8 mouse cellular contexts compared by ENCODE assay signal in the genomic region with DNA sequence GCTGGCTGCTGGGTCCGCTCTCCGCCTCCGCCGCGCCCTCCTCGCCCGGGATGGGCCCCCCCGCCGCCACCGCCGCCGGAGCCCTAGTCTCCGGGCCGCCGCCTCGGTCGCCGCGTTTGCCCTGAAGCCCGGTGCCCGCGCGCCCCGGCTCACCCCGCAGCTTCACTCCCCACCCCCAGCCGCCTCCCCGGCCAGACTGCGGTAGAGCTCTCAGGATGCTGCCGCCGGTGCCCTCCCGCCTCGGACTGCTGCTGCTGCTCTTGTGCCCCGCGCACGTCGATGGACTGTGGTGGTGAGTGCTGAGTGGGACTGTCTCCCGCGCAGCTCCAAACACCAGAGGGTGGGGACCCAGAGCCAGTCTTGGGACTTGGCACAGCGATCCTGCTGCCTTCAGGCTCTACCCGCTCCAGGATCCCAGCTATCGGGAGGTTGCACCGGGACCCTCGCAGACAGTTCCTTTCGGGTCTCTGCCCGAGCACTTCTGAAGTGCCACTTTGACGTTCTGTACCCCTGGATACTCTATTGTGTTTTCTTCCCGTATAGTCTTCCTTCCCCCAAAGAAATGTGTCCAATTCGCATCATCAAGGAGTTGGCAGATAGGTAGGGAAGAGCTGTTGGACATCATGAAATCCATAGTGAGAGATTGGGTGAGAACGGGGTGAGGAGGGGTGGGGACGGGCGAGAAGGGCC. TPM values are rescaled to one million over a fixed set of nuclear protein-coding genes. Genes with fewer than 3 reads are reported as not detected.
A peak's percentile ranks its signal among the peaks of the same experiment; 100 is the strongest.
DNase-seq lines count a peak whose midpoint lies in the region; ATAC-seq and TF ChIP-seq lines count a peak whose summit lies in the region.

No protein-coding gene starts in this region.

- under 1% methylated on average over 49 of the region's 51 CpGs for WGBS in kidney, embryonic 16.5 days
- WGBS in heart, embryonic 16.5 days: 1% methylated on average over 48 of the region's 51 CpGs
- 1% methylated on average over 51 of the region's 51 CpGs for WGBS in liver, embryonic 15.5 days (ENCODE audit: insufficient replicate concordance)
- 2% methylated on average over 45 of the region's 51 CpGs for WGBS in cerebellum, adult 2 months

- peak overlapping the region; percentile 51 for H3K9ac ChIP-seq in kidney, embryonic 16.5 days (replicated peaks; ENCODE audit: low read length)
- H3K9ac ChIP-seq in heart, embryonic 16.5 days (ENCODE audit: low read length): peak overlapping the region; percentile 28
- H3K9ac ChIP-seq in liver, embryonic 15.5 days: no peak overlapping the region

- peaks cover 67% of the 10 kb centered on the region for H3K27me3 ChIP-seq in kidney, embryonic 16.5 days (ENCODE audit: insufficient read depth, low read length)
- H3K27me3 ChIP-seq in heart, embryonic 16.5 days (ENCODE audit: control insufficient read depth, insufficient read depth, low read length): peaks cover 78% of the 10 kb centered on the region
- peaks cover 99% of the 10 kb centered on the region for H3K27me3 ChIP-seq in liver, embryonic 15.5 days
- peaks cover 3% of the 10 kb centered on the region; the same call in 1 of the 2 replicates for H3K27me3 ChIP-seq in cerebellum, adult 2 months (ENCODE audit: control insufficient read depth, insufficient read depth, low read length)

- no peak; the same call in 1 of the 2 replicates for ATAC-seq in kidney, embryonic 16.5 days (ENCODE audit: low FRiP score, low TSS enrichment)
- ATAC-seq in heart, embryonic 16.5 days (replicated peaks; ENCODE audit: extremely low read depth, insufficient read depth, low FRiP score): no peak
- ATAC-seq in liver, embryonic 15.5 days (ENCODE audit: insufficient read depth): no peak
- no peak for ATAC-seq in cerebellum, adult (ENCODE audit: insufficient number of reproducible peaks, low FRiP score, low TSS enrichment)
- ATAC-seq in erythroblast, adult 5-6 weeks (replicated peaks; ENCODE audit: low FRiP score, poor library complexity, severe bottlenecking): no peak

- no peaks in the 10 kb centered on the region for H3K9me3 ChIP-seq in kidney, embryonic 16.5 days (ENCODE audit: low read length)
- no peaks in the 10 kb centered on the region for H3K9me3 ChIP-seq in heart, embryonic 16.5 days (replicated peaks; ENCODE audit: control insufficient read depth, low read length)
- no peaks in the 10 kb centered on the region for H3K9me3 ChIP-seq in liver, embryonic 15.5 days (replicated peaks)

- peak overlapping the region; percentile 92 for H3K4me2 ChIP-seq in kidney, embryonic 16.5 days (replicated peaks; ENCODE audit: low read depth, low read length)
- H3K4me2 ChIP-seq in heart, embryonic 16.5 days (ENCODE audit: low read depth, low read length): peak overlapping the region; percentile 91
- peak overlapping the region; percentile 54 for H3K4me2 ChIP-seq in liver, embryonic 15.5 days

- no peaks in the 10 kb centered on the region for H3K36me3 ChIP-seq in kidney, embryonic 16.5 days (ENCODE audit: insufficient read depth, low read length)
- H3K36me3 ChIP-seq in heart, embryonic 16.5 days (ENCODE audit: control insufficient read depth, insufficient read depth): no peaks in the 10 kb centered on the region
- H3K36me3 ChIP-seq in liver, embryonic 15.5 days (replicated peaks): no peaks in the 10 kb centered on the region

- peak overlapping the region; percentile 54 for H3K4me3 ChIP-seq in kidney, embryonic 16.5 days (ENCODE audit: low read length)
- H3K4me3 ChIP-seq in heart, embryonic 16.5 days (ENCODE audit: low read length): peak overlapping the region; percentile 59
- H3K4me3 ChIP-seq in liver, embryonic 15.5 days (replicated peaks): peak overlapping the region; percentile 33
- no peak overlapping the region for H3K4me3 ChIP-seq in cerebellum, adult 2 months (replicated peaks; ENCODE audit: insufficient read depth, low read depth, low read length)

- no peak for TF ChIP-seq CTCF in cerebellum, adult 2 months (IDR thresholded peaks at IDR 0.05; ENCODE audit: borderline replicate concordance, insufficient read depth, low read depth, low read length)

- H3K4me1 ChIP-seq in kidney, embryonic 16.5 days (ENCODE audit: insufficient read depth, low read length): peaks cover 26% of the 10 kb centered on the region
- peaks cover 21% of the 10 kb centered on the region for H3K4me1 ChIP-seq in heart, embryonic 16.5 days (ENCODE audit: control insufficient read depth, insufficient read depth, low read length)
- peaks cover 7% of the 10 kb centered on the region for H3K4me1 ChIP-seq in liver, embryonic 15.5 days (replicated peaks)
- H3K4me1 ChIP-seq in cerebellum, adult 2 months (ENCODE audit: control insufficient read depth, insufficient read depth, low read length): peaks cover 5% of the 10 kb centered on the region

- TF ChIP-seq POLR2A in cerebellum, adult 2 months (IDR thresholded peaks at IDR 0.05; ENCODE audit: borderline replicate concordance, insufficient read depth, low read length): no peak

- no peak overlapping the region for H3K27ac ChIP-seq in kidney, embryonic 16.5 days (ENCODE audit: low read length)
- no peak overlapping the region for H3K27ac ChIP-seq in heart, embryonic 16.5 days (ENCODE audit: low read length)
- H3K27ac ChIP-seq in liver, embryonic 15.5 days (replicated peaks): no peak overlapping the region
- H3K27ac ChIP-seq in cerebellum, adult 2 months (ENCODE audit: insufficient read depth, low read length): no peak overlapping the region

- no peak for DNase-seq in kidney, adult 9 months
- peak; percentile 44 for DNase-seq in adrenal gland, postnatal 10 days
- no peak for DNase-seq in cerebellum, adult 2 months

RNA-seq across cellular contexts. Expression of a gene that starts 0.4 kb away (rescaled TPM):
- polyA plus RNA-seq in kidney, embryonic 16.5 days (2015; fragmentation: Nextera tagmentation; extraction: Ambion mirVana): 1.9 and 2.5 TPM in 2 replicates
- 1 to 10 TPM; 2.6 to 4.2 TPM for total RNA-seq in adrenal gland, postnatal 10 days (2021)
- polyA plus RNA-seq in heart, embryonic 16.5 days (2015; fragmentation: Nextera tagmentation; extraction: Ambion mirVana): 0.36 and 0.71 TPM in 2 replicates
- 0.09 TPM in 1 of 2 replicates, not detected in the other for polyA plus RNA-seq in liver, embryonic 15.5 days (2015; fragmentation: Nextera tagmentation; extraction: Ambion mirVana)
- polyA plus RNA-seq in cerebellum, adult 2 months (2012; rRNA removed): 3.6 and 4.0 TPM in 2 replicates
- not detected in 2 replicates for total RNA-seq in erythroblast, adult 5-6 weeks (2015; ENCODE audit: low replicate concordance)
- not detected in 2 replicates for total RNA-seq in erythroblast, adult 5-6 weeks (2017; ENCODE audit: low replicate concordance)

RNA-seq across cellular contexts. Expression of a gene that starts 19.2 kb away (rescaled TPM):
- 0.50 and 0.57 TPM in 2 replicates for polyA plus RNA-seq in kidney, embryonic 16.5 days (2015; fragmentation: Nextera tagmentation; extraction: Ambion mirVana)
- under 1 TPM; 0.27 to 0.57 TPM for total RNA-seq in adrenal gland, postnatal 10 days (2021)
- polyA plus RNA-seq in heart, embryonic 16.5 days (2015; fragmentation: Nextera tagmentation; extraction: Ambion mirVana): 0.20 and 0.24 TPM in 2 replicates
- polyA plus RNA-seq in liver, embryonic 15.5 days (2015; fragmentation: Nextera tagmentation; extraction: Ambion mirVana): not detected in 2 replicates
- 0.36 and 0.59 TPM in 2 replicates for polyA plus RNA-seq in cerebellum, adult 2 months (2012; rRNA removed)
- total RNA-seq in erythroblast, adult 5-6 weeks (2015; ENCODE audit: low replicate concordance): not detected in 2 replicates
- not detected in 2 replicates for total RNA-seq in erythroblast, adult 5-6 weeks (2017; ENCODE audit: low replicate concordance)

RNA-seq across cellular contexts. Expression of a gene that starts 23.1 kb away (rescaled TPM):
- 0.49 and 0.55 TPM in 2 replicates for polyA plus RNA-seq in kidney, embryonic 16.5 days (2015; fragmentation: Nextera tagmentation; extraction: Ambion mirVana)
- 1 to 10 TPM in 1 of 2 experiments, under 1 TPM in 1; 0.69 to 1.1 TPM for total RNA-seq in adrenal gland, postnatal 10 days (2021)
- 4.6 and 5.7 TPM in 2 replicates for polyA plus RNA-seq in heart, embryonic 16.5 days (2015; fragmentation: Nextera tagmentation; extraction: Ambion mirVana)
- 0.05 and 0.20 TPM in 2 replicates for polyA plus RNA-seq in liver, embryonic 15.5 days (2015; fragmentation: Nextera tagmentation; extraction: Ambion mirVana)
- polyA plus RNA-seq in cerebellum, adult 2 months (2012; rRNA removed): 0.33 and 0.52 TPM in 2 replicates
- total RNA-seq in erythroblast, adult 5-6 weeks (2015; ENCODE audit: low replicate concordance): not detected in 2 replicates
- 0.14 TPM in 1 of 2 replicates, not detected in the other for total RNA-seq in erythroblast, adult 5-6 weeks (2017; ENCODE audit: low replicate concordance)

RNA-seq across cellular contexts. Expression of a gene that starts 58.7 kb away (rescaled TPM):
- 7.6 and 7.7 TPM in 2 replicates for polyA plus RNA-seq in kidney, embryonic 16.5 days (2015; fragmentation: Nextera tagmentation; extraction: Ambion mirVana)
- 10 to 100 TPM; 15.1 to 15.2 TPM for total RNA-seq in adrenal gland, postnatal 10 days (2021)
- 12.4 and 13.3 TPM in 2 replicates for polyA plus RNA-seq in heart, embryonic 16.5 days (2015; fragmentation: Nextera tagmentation; extraction: Ambion mirVana)
- polyA plus RNA-seq in liver, embryonic 15.5 days (2015; fragmentation: Nextera tagmentation; extraction: Ambion mirVana): 5.8 TPM in 2 replicates
- polyA plus RNA-seq in cerebellum, adult 2 months (2012; rRNA removed): 30.4 and 32.4 TPM in 2 replicates
- 10.0 and 16.7 TPM in 2 replicates for total RNA-seq in erythroblast, adult 5-6 weeks (2015; ENCODE audit: low replicate concordance)
- 5.1 and 6.7 TPM in 2 replicates for total RNA-seq in erythroblast, adult 5-6 weeks (2017; ENCODE audit: low replicate concordance)
